Mouse (Mus musculus) forebrain, embryonic 16.5 days (tissue): Measurements from ENCODE around the gene Bmp5. TPM values are rescaled to one million over a fixed set of nuclear protein-coding genes. Genes with fewer than 3 reads are reported as not detected.

Experiments used
- ATAC-seq: fragments of 200-750 bp; cut with Nextera tagmentation; 2 replicates; pipeline ENCODE4 v1.8.0; 2017; ENCODE audit warnings: mild to moderate bottlenecking, moderate library complexity
- H3K27ac ChIP-seq: fragments of 300-500 bp; sonication (generic); 2 replicates; pipeline ENCODE4 v1.5.1; 2014; ENCODE audit warnings: low read length, control low read depth
- H3K27me3 ChIP-seq: fragments of 300-500 bp; sonication (generic); replicated peaks from 2 replicates; pipeline ENCODE4 v1.6.1; 2014; ENCODE audit warnings: low read length; ENCODE audit not compliant: control insufficient read depth, insufficient read depth
- H3K36me3 ChIP-seq: fragments of 300-500 bp; sonication (generic); 2 replicates; pipeline ENCODE4 v1.6.1; 2014; ENCODE audit not compliant: control insufficient read depth, insufficient read depth
- H3K4me1 ChIP-seq: fragments of 300-500 bp; sonication (generic); replicated peaks from 2 replicates; pipeline ENCODE4 v1.6.1; 2014; ENCODE audit warnings: low read length; ENCODE audit not compliant: control insufficient read depth, insufficient read depth
- H3K4me2 ChIP-seq: fragments of 300-500 bp; sonication (generic); 2 replicates; pipeline ENCODE4 v1.6.1; 2014; ENCODE audit warnings: mild to moderate bottlenecking, low read length, control low read depth
- H3K4me3 ChIP-seq: fragments of 300-500 bp; sonication (generic); replicated peaks from 2 replicates; pipeline ENCODE4 v1.5.1; 2014; ENCODE audit warnings: mild to moderate bottlenecking, low read length, control low read depth
- H3K9ac ChIP-seq: fragments of 300-500 bp; sonication (generic); replicated peaks from 2 replicates; pipeline ENCODE4 v1.6.1; 2014; ENCODE audit warnings: low read depth, low read length, control low read depth
- H3K9me3 ChIP-seq: fragments of 300-500 bp; sonication (generic); 2 replicates; pipeline ENCODE4 v1.6.1; 2016; ENCODE audit warnings: low read length; ENCODE audit not compliant: control insufficient read depth
- WGBS: fragments of 180-500 bp; shearing (Covaris S2); extraction: QIAGEN DNeasy Blood & Tissue Kit; methylation state at CpG from one replicate; pipeline ENCODE4 v1.1.7; 2014; 5-methylcytosine and 5-hydroxymethylcytosine counted together
- microRNA-seq: library from miRNA; unstranded; fragments of <30 nt; microRNA quantifications from one replicate; pipeline ENCODE4, GENCODE M21; 2017
- polyA plus RNA-seq: library from polyadenylated mRNA; unstranded; fragments of >200 nt; fragmentation: Nextera tagmentation; extraction: Ambion mirVana; gene quantifications from 2 replicates; pipeline ENCODE4 v1.2.1, GENCODE M21; 2015

Gene Bmp5
- polyA plus RNA-seq, 1 experiment from 2014 or later, result 2.0 TPM

- Histone ChIP-seq H3K27ac (no peak overlapping the region), H3K36me3 (no peaks in the 10 kb centered on the region), H3K9ac (no peak overlapping the region), H3K4me1 (no peaks in the 10 kb centered on the region), H3K9me3 (no peaks in the 10 kb centered on the region), H3K4me2 (no peak overlapping the region), H3K27me3 (no peaks in the 10 kb centered on the region), H3K4me3 (no peak overlapping the region)
- WGBS, result 55% methylated on average over 7 of the region's 7 CpGs
- no peak for ATAC-seq
Measured at GRCm38 (mm10) chr9:75911542-75911941, 136.4 kb downstream of the Bmp5 start.

- H3K9me3 ChIP-seq, result no peaks in the 10 kb centered on the region
- no peak overlapping the region for H3K4me2 ChIP-seq
- H3K9ac ChIP-seq, result no peak overlapping the region
- H3K27me3 ChIP-seq, result no peaks in the 10 kb centered on the region
- H3K4me1 ChIP-seq, result no peaks in the 10 kb centered on the region
- no peak for ATAC-seq
- 52% methylated on average over 2 of the region's 2 CpGs for WGBS
- H3K36me3 ChIP-seq, result no peaks in the 10 kb centered on the region
- no peak overlapping the region for H3K4me3 ChIP-seq
- no peak overlapping the region for H3K27ac ChIP-seq
Measured at GRCm38 (mm10) chr9:75916027-75916426, 140.9 kb downstream of the Bmp5 start.

GRCm38 (mm10) chr9:75927196-75927880 is 152.2 kb downstream of the Bmp5 start:
- H3K4me1 ChIP-seq, result no peaks in the 10 kb centered on the region
- no peaks in the 10 kb centered on the region for H3K9me3 ChIP-seq
- 48% methylated on average over 11 of the region's 11 CpGs for WGBS
- no peak overlapping the region for H3K4me2 ChIP-seq
- no peaks in the 10 kb centered on the region for H3K36me3 ChIP-seq
- H3K27me3 ChIP-seq, result no peaks in the 10 kb centered on the region
- H3K9ac ChIP-seq, result no peak overlapping the region
- H3K27ac ChIP-seq, result no peak overlapping the region
- ATAC-seq, result no peak
- H3K4me3 ChIP-seq, result no peak overlapping the region

GRCm38 (mm10) chr9:75928068-75928467 is 152.9 kb downstream of the Bmp5 start:
- H3K36me3 ChIP-seq, result no peaks in the 10 kb centered on the region
- no peak for ATAC-seq
- H3K27me3 ChIP-seq, result no peaks in the 10 kb centered on the region
- WGBS, result 86% methylated on average over 5 of the region's 5 CpGs
- H3K4me2 ChIP-seq, result no peak overlapping the region
- no peaks in the 10 kb centered on the region for H3K4me1 ChIP-seq
- no peak overlapping the region for H3K9ac ChIP-seq
- no peak overlapping the region for H3K27ac ChIP-seq
- H3K4me3 ChIP-seq, result no peak overlapping the region
- H3K9me3 ChIP-seq, result no peaks in the 10 kb centered on the region

DNA sequence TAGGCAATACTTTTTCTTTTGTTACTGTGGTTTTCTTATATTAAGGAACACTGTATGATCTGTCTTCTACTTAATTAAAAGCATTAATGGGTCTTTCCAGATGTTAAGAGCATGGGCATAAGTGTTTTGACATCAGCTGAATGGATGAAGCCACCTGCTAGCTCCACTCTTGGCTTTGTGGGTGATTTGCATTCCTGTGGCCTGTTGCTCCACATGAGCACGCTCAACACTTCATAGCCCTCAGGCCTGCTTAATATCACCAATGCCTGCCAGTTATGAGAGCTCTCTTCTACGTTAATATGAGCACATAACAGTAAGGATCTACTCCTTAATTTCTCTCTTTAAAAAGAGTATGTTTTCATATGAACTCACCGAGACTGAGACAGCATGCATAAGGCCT is 169.5 kb downstream of the Bmp5 start:
- 88% methylated on average over 3 of the region's 3 CpGs for WGBS
- H3K36me3 ChIP-seq, result no peaks in the 10 kb centered on the region

More for the DNA sequence above, 169.5 kb downstream of the Bmp5 start:
- Histone ChIP-seq H3K9ac (no peak overlapping the region), H3K27ac (no peak overlapping the region), H3K4me1 (no peaks in the 10 kb centered on the region), H3K9me3 (no peaks in the 10 kb centered on the region), H3K27me3 (no peaks in the 10 kb centered on the region), H3K4me2 (no peak overlapping the region), H3K4me3 (no peak overlapping the region)
- ATAC-seq, result no peak

Small RNA genes within 50 kb of the gene (microRNA-seq; reads per million reads assigned to microRNA genes)
- gene Gm44355, result not detected

Other genes with a start within 250 kb of the Bmp5 start
- gene Tmod3, start 215.7 kb upstream of the Bmp5 start, polyA plus RNA-seq, result 107 and 113 TPM in 2 replicates
- 252 and 274 TPM in 2 replicates for gene Tmod2, start 164.0 kb upstream of the Bmp5 start, polyA plus RNA-seq
- gene Lysmd2, start 149.6 kb upstream of the Bmp5 start, polyA plus RNA-seq, result 26.7 and 28.2 TPM in 2 replicates
- 114 and 125 TPM in 2 replicates for gene Scg3, start 91.3 kb upstream of the Bmp5 start, polyA plus RNA-seq
- gene Hmgcll1, start 239.5 kb downstream of the Bmp5 start, polyA plus RNA-seq, result 15.3 and 20.9 TPM in 2 replicates